Mouse (Mus musculus) thymus, adult 2 months (tissue): ENCODE measurements around the gene Psapl1. TPM values are rescaled to one million over a fixed set of nuclear protein-coding genes. Genes with fewer than 3 reads are reported as not detected.

Experiments
- DNase-seq: peaks from one replicate; pipeline ENCODE4 v3.0.0; 2021
- H3K27ac ChIP-seq: fragments of 200-500 bp; 2 replicates; pipeline ENCODE4 v1.5.1; 2012; ENCODE audit warnings: low read length, control low read depth; ENCODE audit not compliant: control insufficient read depth, insufficient read depth
- H3K27me3 ChIP-seq: fragments of 200-500 bp; 2 replicates; pipeline ENCODE4 v1.6.1; 2012; ENCODE audit warnings: mild to moderate bottlenecking, low read length, moderate library complexity, mixed read lengths; ENCODE audit not compliant: control insufficient read depth, insufficient read depth
- H3K36me3 ChIP-seq: fragments of 200-500 bp; 2 replicates; pipeline ENCODE4 v1.6.1; 2012; ENCODE audit warnings: mild to moderate bottlenecking, low read length, moderate library complexity; ENCODE audit not compliant: control insufficient read depth, insufficient read depth
- H3K4me1 ChIP-seq: fragments of 200-500 bp; replicated peaks from 2 replicates; pipeline ENCODE4 v1.6.1; 2012; ENCODE audit warnings: low read length; ENCODE audit not compliant: control insufficient read depth, insufficient read depth
- H3K4me3 ChIP-seq: fragments of 200-500 bp; 2 replicates; pipeline ENCODE4 v1.5.1; 2012; ENCODE audit warnings: mild to moderate bottlenecking, low read length, control low read depth, moderate library complexity; ENCODE audit not compliant: control insufficient read depth, insufficient read depth
- CTCF ChIP-seq: fragments of 200-500 bp; IDR thresholded peaks from 2 replicates; pipeline ENCODE4 v1.5.1; 2012; ENCODE audit warnings: mild to moderate bottlenecking, control low read depth, low read length, moderate library complexity, borderline replicate concordance; ENCODE audit not compliant: control insufficient read depth, poor library complexity, insufficient read depth; ENCODE audit errors: extremely low read depth
- POLR2A ChIP-seq: fragments of 200-500 bp; IDR thresholded peaks from 2 replicates; pipeline ENCODE4 v1.6.1; 2012; ENCODE audit warnings: mild to moderate bottlenecking, low read length, control low read depth, moderate library complexity; ENCODE audit not compliant: control insufficient read depth, poor library complexity, insufficient read depth; ENCODE audit errors: extremely low read depth
- WGBS: fragments of 180-500 bp; shearing (Covaris S2); methylation state at CpG from one replicate; pipeline ENCODE4 v1.1.7; 2018; 5-methylcytosine and 5-hydroxymethylcytosine counted together
- polyA plus RNA-seq: library from polyadenylated mRNA; depleted of rRNA; stranded (reverse); fragments of >200 nt; gene quantifications from 2 replicates; pipeline ENCODE4 v1.2.3, GENCODE M21; 2012

Gene Psapl1
- polyA plus RNA-seq, 1 experiment = 2.1 TPM

DNA sequence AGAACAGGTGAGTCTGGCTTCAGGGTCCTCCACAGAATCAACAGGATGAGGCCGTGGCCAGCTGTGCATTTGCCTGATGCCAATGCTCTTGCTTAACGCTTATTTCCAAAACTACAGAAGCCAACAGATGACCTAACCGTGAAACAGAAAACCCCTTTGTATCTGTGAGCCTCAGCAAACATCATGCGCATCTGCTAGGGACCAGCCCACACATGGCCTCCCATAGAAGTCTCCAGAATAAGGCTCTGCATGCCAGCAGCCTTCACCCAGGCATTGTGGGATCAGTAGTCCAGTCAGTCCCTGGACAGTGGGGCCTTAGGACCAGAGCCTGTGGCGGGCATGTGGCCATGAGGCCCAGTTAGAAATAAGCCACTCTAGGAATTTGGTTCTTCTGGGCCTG lies 400 bp upstream of the Psapl1 start:
- Histone ChIP-seq H3K27ac (no peak overlapping the region), H3K27me3 (no peaks in the 10 kb centered on the region), H3K36me3 (no peaks in the 10 kb centered on the region), H3K4me1 (peaks cover 8% of the 10 kb centered on the region), H3K4me3 (no peak overlapping the region)
- 95% methylated on average over 5 of the region's 5 CpGs for WGBS
- DNase-seq = no peak
- TF ChIP-seq CTCF (no peak), POLR2A (no peak)

DNA sequence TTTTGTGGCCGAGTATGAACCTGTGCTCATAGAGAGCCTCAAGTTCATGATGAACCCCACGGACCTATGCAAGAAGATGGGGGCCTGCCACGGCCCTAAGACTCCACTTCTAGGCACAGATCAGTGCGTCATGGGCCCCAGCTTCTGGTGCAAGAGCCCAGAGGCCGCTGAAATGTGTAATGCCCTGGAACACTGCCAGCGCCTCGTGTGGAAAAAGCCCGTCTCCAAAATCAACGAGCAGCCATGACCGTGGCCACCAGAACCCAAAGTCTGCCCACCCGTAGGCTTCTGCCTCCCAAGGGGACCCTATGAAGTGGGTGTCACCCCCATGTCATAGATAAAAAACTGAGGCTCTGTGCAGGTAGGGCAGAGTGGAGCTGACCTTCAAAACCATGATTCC lies 1.6 kb downstream of the Psapl1 start:
- DNase-seq = no peak
- H3K4me1 ChIP-seq = peaks cover 8% of the 10 kb centered on the region
- no peaks in the 10 kb centered on the region for H3K27me3 ChIP-seq
- no peak overlapping the region for H3K4me3 ChIP-seq
- TF ChIP-seq CTCF (no peak), POLR2A (no peak)
- H3K36me3 ChIP-seq = no peaks in the 10 kb centered on the region
- no peak overlapping the region for H3K27ac ChIP-seq
- 85% methylated on average over 11 of the region's 11 CpGs for WGBS

DNA sequence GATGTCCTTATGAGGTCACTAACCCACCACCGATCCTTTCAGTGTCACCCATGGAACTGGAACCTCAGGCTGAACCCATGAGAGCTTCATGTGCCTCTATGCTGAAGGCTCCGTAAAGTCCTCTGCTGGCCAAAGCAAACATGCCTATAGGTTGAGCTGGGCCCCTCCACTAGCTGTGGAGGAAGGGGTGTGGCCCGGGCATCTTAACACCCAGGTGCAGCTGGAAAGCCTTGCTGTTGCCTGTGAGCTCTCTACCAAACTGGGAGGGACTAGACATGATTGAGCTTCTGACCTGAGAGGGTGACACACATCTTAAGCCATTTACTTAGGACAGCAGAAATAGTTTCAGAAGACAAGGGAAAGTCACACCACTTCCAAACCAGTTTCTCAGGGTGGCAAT lies 5.0 kb downstream of the Psapl1 start:
- H3K4me1 ChIP-seq = peaks cover 16% of the 10 kb centered on the region
- no peak overlapping the region for H3K4me3 ChIP-seq
- H3K27me3 ChIP-seq = no peaks in the 10 kb centered on the region
- H3K27ac ChIP-seq = no peak overlapping the region
- no peak for TF ChIP-seq CTCF
- no peaks in the 10 kb centered on the region for H3K36me3 ChIP-seq
- WGBS = 72% methylated on average over 3 of the region's 3 CpGs
- no peak for DNase-seq

DNA sequence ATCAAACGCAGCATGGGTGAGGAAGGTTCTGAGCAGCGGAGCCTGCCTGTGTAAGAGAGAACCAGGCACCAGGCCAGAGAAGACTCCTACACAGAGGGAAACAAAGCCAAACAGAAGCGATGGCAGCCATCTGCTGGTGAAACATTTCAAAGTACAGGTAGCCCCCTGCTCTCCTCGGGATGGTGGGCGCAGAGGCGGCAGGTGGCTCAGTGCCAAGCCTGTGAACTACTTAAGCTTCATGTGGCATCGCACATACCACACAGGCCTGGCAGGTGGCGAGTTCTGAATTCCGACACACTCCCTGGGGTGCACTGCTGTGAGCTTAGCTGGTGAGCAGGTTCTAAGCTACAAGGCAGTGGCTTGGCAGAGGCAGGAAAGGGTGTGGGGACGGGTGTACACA lies 9.5 kb downstream of the Psapl1 start:
- Histone ChIP-seq H3K27me3 (no peaks in the 10 kb centered on the region), H3K27ac (no peak overlapping the region), H3K4me3 (no peak overlapping the region), H3K4me1 (peaks cover 11% of the 10 kb centered on the region), H3K36me3 (no peaks in the 10 kb centered on the region)
- no peak for TF ChIP-seq POLR2A
- peak; percentile 63 for TF ChIP-seq CTCF
- peak; percentile 84 for DNase-seq
- WGBS = 15% methylated on average over 10 of the region's 10 CpGs

DNA sequence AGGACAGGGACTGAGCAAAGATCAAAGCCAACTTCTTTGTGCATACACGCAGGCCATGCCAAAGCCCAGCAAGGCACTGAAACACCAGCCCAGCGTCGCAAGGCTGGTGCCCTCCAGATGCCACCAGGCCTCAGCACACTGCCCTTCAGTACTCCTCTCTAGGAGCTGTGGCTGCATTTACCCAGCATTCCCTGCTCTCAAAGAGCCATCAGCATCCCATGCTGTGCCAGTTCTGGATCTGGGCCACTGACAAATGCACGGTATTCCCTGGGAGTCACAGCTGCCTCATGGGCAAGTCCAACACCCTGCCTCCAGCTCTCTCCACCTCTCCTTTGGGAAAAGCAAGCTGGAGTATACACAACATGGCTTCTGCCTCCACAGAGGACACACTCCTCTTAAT lies 16.3 kb downstream of the Psapl1 start:
- Histone ChIP-seq H3K4me3 (no peak overlapping the region), H3K36me3 (no peaks in the 10 kb centered on the region), H3K4me1 (no peaks in the 10 kb centered on the region), H3K27me3 (no peaks in the 10 kb centered on the region), H3K27ac (no peak overlapping the region)
- no peak for TF ChIP-seq POLR2A
- WGBS = 94% methylated on average over 4 of the region's 4 CpGs
- no peak for DNase-seq

DNA sequence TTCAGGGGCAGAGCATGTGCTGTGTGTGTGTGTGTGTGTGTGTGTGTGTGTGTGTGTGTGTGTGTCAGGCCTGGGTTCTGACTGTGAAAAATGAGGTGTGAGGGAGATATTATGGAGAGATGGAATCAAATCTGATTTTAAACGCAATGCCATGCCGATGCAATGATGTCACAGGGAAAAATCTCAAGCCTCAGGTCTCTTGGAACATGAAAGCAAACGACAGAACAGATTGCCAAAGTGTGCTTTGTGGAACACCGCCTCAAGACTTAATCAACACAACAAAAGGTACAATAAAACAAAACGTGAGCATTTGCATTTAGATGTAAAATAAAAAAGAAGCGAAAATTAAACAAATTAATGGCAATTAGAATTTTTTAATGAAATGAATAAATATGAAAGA lies 16.8 kb downstream of the Psapl1 start:
- no peaks in the 10 kb centered on the region for H3K27me3 ChIP-seq
- H3K36me3 ChIP-seq = no peaks in the 10 kb centered on the region
- DNase-seq = no peak
- no peak overlapping the region for H3K4me3 ChIP-seq
- no peak for TF ChIP-seq POLR2A
- TF ChIP-seq CTCF = no peak
- WGBS = 92% methylated on average over 6 of the region's 6 CpGs
- H3K4me1 ChIP-seq = no peaks in the 10 kb centered on the region
- H3K27ac ChIP-seq = no peak overlapping the region

DNA sequence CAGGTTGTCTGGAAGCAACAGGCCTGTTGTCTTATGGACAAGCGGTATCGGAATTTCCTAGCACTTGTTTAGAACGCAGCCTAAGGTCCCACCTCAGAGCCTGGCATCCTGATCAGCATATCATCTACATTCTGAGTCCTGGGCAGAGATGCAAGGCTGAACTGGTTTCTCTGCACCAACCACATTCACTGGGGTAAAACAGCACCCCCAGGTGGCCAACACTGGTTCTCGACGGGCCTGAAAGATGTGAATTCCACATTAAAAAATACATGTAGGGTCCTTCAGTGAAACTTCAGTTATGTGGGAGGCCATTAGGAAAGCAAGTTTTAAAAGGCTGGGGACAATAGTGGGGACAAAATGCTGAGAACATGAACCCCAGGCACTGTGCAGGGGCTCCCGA lies 20.0 kb downstream of the Psapl1 start:
- TF ChIP-seq POLR2A (no peak), CTCF (peak; percentile 43; the same call in 1 of the 2 replicates)
- Histone ChIP-seq H3K36me3 (no peaks in the 10 kb centered on the region), H3K4me1 (no peaks in the 10 kb centered on the region), H3K27me3 (no peaks in the 10 kb centered on the region), H3K27ac (no peak overlapping the region), H3K4me3 (no peak overlapping the region)
- WGBS = 66% methylated on average over 6 of the region's 6 CpGs
- DNase-seq = peak; percentile 64
